Mouse (Mus musculus) neural tube, embryonic 14.5 days (tissue): ENCODE results near the gene Gm20388. TPM values are rescaled to one million over a fixed set of nuclear protein-coding genes. Genes with fewer than 3 reads are reported as not detected.

Source experiments
- ATAC-seq: fragments of 200-750 bp; cut with Nextera tagmentation; 2 replicates; pipeline ENCODE4 v1.8.0; 2017; ENCODE audit warnings: low read depth, mild to moderate bottlenecking, moderate TSS enrichment, moderate library complexity
- H3K27ac ChIP-seq: fragments of 300-500 bp; sonication (generic); 2 replicates; pipeline ENCODE4 v1.5.1; 2014; ENCODE audit warnings: low read depth, mild to moderate bottlenecking, control low read depth, low read length, moderate library complexity, mixed read lengths
- H3K27me3 ChIP-seq: fragments of 300-500 bp; sonication (generic); 2 replicates; pipeline ENCODE4 v1.6.1; 2014; ENCODE audit warnings: low read length; ENCODE audit not compliant: control insufficient read depth, insufficient read depth
- H3K36me3 ChIP-seq: fragments of 300-500 bp; sonication (generic); 2 replicates; pipeline ENCODE4 v1.6.1; 2014; ENCODE audit warnings: low read length, mixed read lengths; ENCODE audit not compliant: control insufficient read depth, insufficient read depth
- H3K4me1 ChIP-seq: fragments of 300-500 bp; sonication (generic); 2 replicates; pipeline ENCODE4 v1.6.1; 2014; ENCODE audit warnings: low read length; ENCODE audit not compliant: control insufficient read depth, insufficient read depth
- H3K4me2 ChIP-seq: fragments of 300-500 bp; sonication (generic); 2 replicates; pipeline ENCODE4 v1.6.1; 2014; ENCODE audit warnings: mild to moderate bottlenecking, low read depth, low read length, control low read depth
- H3K4me3 ChIP-seq: fragments of 300-500 bp; sonication (generic); 2 replicates; pipeline ENCODE4 v1.5.1; 2014; ENCODE audit warnings: low read depth, low read length, control low read depth, mixed read lengths
- H3K9ac ChIP-seq: fragments of 300-500 bp; sonication (generic); replicated peaks from 2 replicates; pipeline ENCODE4 v1.6.1; 2014; ENCODE audit warnings: low read depth, mild to moderate bottlenecking, control low read depth, low read length, mixed read lengths
- H3K9me3 ChIP-seq: fragments of 300-500 bp; sonication (generic); 2 replicates; pipeline ENCODE4 v1.6.1; 2016; ENCODE audit warnings: low read length; ENCODE audit not compliant: control insufficient read depth
- WGBS: fragments of 180-500 bp; shearing (Covaris S2); extraction: QIAGEN DNeasy Blood & Tissue Kit; methylation state at CpG from one replicate; pipeline ENCODE4 v1.1.7; 2014; 5-methylcytosine and 5-hydroxymethylcytosine counted together
- polyA plus RNA-seq: library from polyadenylated mRNA; unstranded; fragments of >200 nt; fragmentation: Nextera tagmentation; extraction: Ambion mirVana; gene quantifications from 2 replicates; pipeline ENCODE4 v1.2.1, GENCODE M21; 2014

Gene Gm20388
- polyA plus RNA-seq, 1 experiment from 2014 or later, result 10.3 TPM

GRCm38 (mm10) chr8:124077998-124078397 lies 4167.4 kb downstream of the Gm20388 start:
- no peak for ATAC-seq
- Histone ChIP-seq H3K4me2 (no peak overlapping the region), H3K36me3 (no peaks in the 10 kb centered on the region), H3K27me3 (no peaks in the 10 kb centered on the region), H3K4me3 (no peak overlapping the region), H3K4me1 (0 out of 2 replicates have a peak, but pooled peaks cover 3% of the 10 kb centered on the region), H3K9ac (no peak overlapping the region), H3K9me3 (no peaks in the 10 kb centered on the region), H3K27ac (no peak overlapping the region)
- WGBS, result 73% methylated on average over 10 of the region's 10 CpGs

GRCm38 (mm10) chr8:124078969-124079368 lies 4168.3 kb downstream of the Gm20388 start:
- no peaks in the 10 kb centered on the region for H3K27me3 ChIP-seq
- H3K27ac ChIP-seq, result no peak overlapping the region
- ATAC-seq, result no peak
- no peak overlapping the region for H3K4me2 ChIP-seq
- no peaks in the 10 kb centered on the region for H3K36me3 ChIP-seq
- H3K4me1 ChIP-seq, result 0 out of 2 replicates have a peak, but pooled peaks cover 3% of the 10 kb centered on the region
- no peaks in the 10 kb centered on the region for H3K9me3 ChIP-seq
- H3K9ac ChIP-seq, result no peak overlapping the region
- 57% methylated on average over 7 of the region's 7 CpGs for WGBS
- H3K4me3 ChIP-seq, result no peak overlapping the region

- Histone ChIP-seq H3K4me2 (no peak overlapping the region), H3K4me3 (no peak overlapping the region), H3K36me3 (no peaks in the 10 kb centered on the region), H3K27me3 (no peaks in the 10 kb centered on the region), H3K9ac (no peak overlapping the region), H3K4me1 (0 out of 2 replicates have a peak, but pooled peaks cover 3% of the 10 kb centered on the region), H3K9me3 (no peaks in the 10 kb centered on the region), H3K27ac (no peak overlapping the region)
- ATAC-seq, result no peak
- WGBS, result 76% methylated on average over 21 of the region's 21 CpGs
Observed at GRCm38 (mm10) chr8:124080467-124081326, 4170.1 kb downstream of the Gm20388 start.

GRCm38 (mm10) chr8:124082616-124083015 lies 4172.0 kb downstream of the Gm20388 start:
- H3K27ac ChIP-seq, result no peak overlapping the region
- H3K9ac ChIP-seq, result no peak overlapping the region
- 89% methylated on average over 8 of the region's 8 CpGs for WGBS
- no peak overlapping the region for H3K4me2 ChIP-seq
- no peaks in the 10 kb centered on the region for H3K36me3 ChIP-seq
- H3K4me3 ChIP-seq, result no peak overlapping the region
- ATAC-seq, result no peak
- H3K27me3 ChIP-seq, result no peaks in the 10 kb centered on the region
- H3K9me3 ChIP-seq, result no peaks in the 10 kb centered on the region
- no peaks in the 10 kb centered on the region for H3K4me1 ChIP-seq

GRCm38 (mm10) chr8:124083611-124084010 lies 4173.0 kb downstream of the Gm20388 start:
- Histone ChIP-seq H3K27ac (no peak overlapping the region), H3K27me3 (no peaks in the 10 kb centered on the region), H3K9me3 (no peaks in the 10 kb centered on the region), H3K4me1 (no peaks in the 10 kb centered on the region), H3K9ac (no peak overlapping the region), H3K4me3 (no peak overlapping the region), H3K4me2 (no peak overlapping the region), H3K36me3 (no peaks in the 10 kb centered on the region)
- no peak for ATAC-seq
- WGBS, result 87% methylated on average over 7 of the region's 7 CpGs

GRCm38 (mm10) chr8:124085668-124086067 lies 4175.0 kb downstream of the Gm20388 start:
- H3K9me3 ChIP-seq, result no peaks in the 10 kb centered on the region
- ATAC-seq, result no peak
- 79% methylated on average over 4 of the region's 4 CpGs for WGBS

GRCm38 (mm10) chr8:124088092-124088613 lies 4177.5 kb downstream of the Gm20388 start:
- no peak for ATAC-seq
- Histone ChIP-seq H3K27me3 (no peaks in the 10 kb centered on the region), H3K4me1 (no peaks in the 10 kb centered on the region), H3K27ac (no peak overlapping the region), H3K36me3 (no peaks in the 10 kb centered on the region), H3K9ac (no peak overlapping the region), H3K4me3 (no peak overlapping the region), H3K4me2 (no peak overlapping the region), H3K9me3 (no peaks in the 10 kb centered on the region)
- WGBS, result 45% methylated on average over 11 of the region's 11 CpGs

More at GRCm38 (mm10) chr8:124085668-124086067, 4175.0 kb downstream of the Gm20388 start:
- H3K36me3 ChIP-seq, result no peaks in the 10 kb centered on the region
- no peak overlapping the region for H3K4me2 ChIP-seq
- H3K4me1 ChIP-seq, result no peaks in the 10 kb centered on the region
- no peaks in the 10 kb centered on the region for H3K27me3 ChIP-seq
- H3K9ac ChIP-seq, result no peak overlapping the region
- no peak overlapping the region for H3K4me3 ChIP-seq
- no peak overlapping the region for H3K27ac ChIP-seq

GRCm38 (mm10) chr8:124089016-124089415 lies 4178.4 kb downstream of the Gm20388 start:
- H3K27ac ChIP-seq, result no peak overlapping the region
- H3K4me3 ChIP-seq, result no peak overlapping the region
- no peak overlapping the region for H3K4me2 ChIP-seq
- WGBS, result 79% methylated on average over 5 of the region's 5 CpGs
- H3K9me3 ChIP-seq, result no peaks in the 10 kb centered on the region
- no peaks in the 10 kb centered on the region for H3K4me1 ChIP-seq
- no peaks in the 10 kb centered on the region for H3K36me3 ChIP-seq
- no peak for ATAC-seq
- no peak overlapping the region for H3K9ac ChIP-seq
- no peaks in the 10 kb centered on the region for H3K27me3 ChIP-seq

GRCm38 (mm10) chr8:124090473-124090872 lies 4179.8 kb downstream of the Gm20388 start:
- WGBS, result 95% methylated on average over 5 of the region's 5 CpGs
- Histone ChIP-seq H3K4me1 (no peaks in the 10 kb centered on the region), H3K36me3 (no peaks in the 10 kb centered on the region), H3K27ac (no peak overlapping the region), H3K9ac (no peak overlapping the region), H3K27me3 (no peaks in the 10 kb centered on the region), H3K4me3 (no peak overlapping the region), H3K4me2 (no peak overlapping the region), H3K9me3 (no peaks in the 10 kb centered on the region)
- ATAC-seq, result no peak
